Mouse (Mus musculus): ENCODE results near the gene Zbtb48. TPM values are rescaled to one million over a fixed set of nuclear protein-coding genes. Genes with fewer than 3 reads are reported as not detected.

Gene Zbtb48
- polyA plus RNA-seq (2021; fragmentation: Nextera tagmentation), result 5.4 and 8.7 TPM in 2 replicates
- long read RNA-seq, experiment 1, transcript Zbtb48-201 (11 exons, 2,218 nt), result major isoform, 10 of 15 reads
- long read RNA-seq, experiment 1, partial matches to known transcripts, result 2 of 15 reads
- long read RNA-seq, experiment 1, other reads (novel, unspliced or antisense), result 3 of 15 reads
- long read RNA-seq, experiment 2, transcript Zbtb48-201 (11 exons, 2,218 nt), result major isoform, 31 of 46 reads
- long read RNA-seq, experiment 2, partial matches to known transcripts, result 4 of 46 reads
- long read RNA-seq, experiment 2, other reads (novel, unspliced or antisense), result 10 of 46 reads

GRCm38 (mm10) chr4:152027524-152027923 lies at the start of gene Zbtb48:
Gene Zbtb48, minus strand, starts transcription at chr4:152027671.

DNA sequence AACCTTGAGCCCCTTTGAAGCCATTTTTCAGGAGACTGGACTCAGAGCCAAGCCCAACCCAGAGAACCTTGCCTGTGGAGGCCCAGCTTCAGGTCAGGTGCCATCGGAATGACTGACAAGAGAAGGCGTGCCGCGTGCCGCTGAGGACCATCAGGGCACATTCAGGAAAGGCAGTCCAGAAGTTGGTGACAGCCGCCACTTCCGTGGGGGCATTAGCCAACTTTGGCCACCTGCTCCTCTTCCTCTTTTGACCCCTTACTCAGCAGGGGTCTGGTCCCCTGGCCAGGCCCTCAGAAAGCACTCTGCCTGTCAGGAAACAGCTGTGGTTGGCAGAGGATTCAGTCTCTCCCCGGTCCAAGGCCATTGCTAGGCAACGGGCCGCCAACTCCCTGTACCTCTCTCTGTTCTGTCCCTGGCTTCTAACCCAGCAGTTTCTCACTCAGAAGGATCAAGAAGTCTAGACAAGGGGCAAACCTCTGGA lies 44.7 kb upstream of the Zbtb48 start, which contains the start of gene Plekhg5:
TSS of gene Plekhg5 (plus strand) at position 378 of the 481 bp plus-strand sequence.

GRCm38 (mm10) chr4:152038985-152039830 lies 11.7 kb upstream of the Zbtb48 start, which contains the start of gene Nol9:
Gene Nol9, plus strand, starts transcription at chr4:152039321.

GRCm38 (mm10) chr4:152038225-152038984 lies 10.9 kb upstream of the Zbtb48 start, which contains the start of gene Tas1r1:
Gene Tas1r1, minus strand, starts transcription at chr4:152038568.

DNA sequence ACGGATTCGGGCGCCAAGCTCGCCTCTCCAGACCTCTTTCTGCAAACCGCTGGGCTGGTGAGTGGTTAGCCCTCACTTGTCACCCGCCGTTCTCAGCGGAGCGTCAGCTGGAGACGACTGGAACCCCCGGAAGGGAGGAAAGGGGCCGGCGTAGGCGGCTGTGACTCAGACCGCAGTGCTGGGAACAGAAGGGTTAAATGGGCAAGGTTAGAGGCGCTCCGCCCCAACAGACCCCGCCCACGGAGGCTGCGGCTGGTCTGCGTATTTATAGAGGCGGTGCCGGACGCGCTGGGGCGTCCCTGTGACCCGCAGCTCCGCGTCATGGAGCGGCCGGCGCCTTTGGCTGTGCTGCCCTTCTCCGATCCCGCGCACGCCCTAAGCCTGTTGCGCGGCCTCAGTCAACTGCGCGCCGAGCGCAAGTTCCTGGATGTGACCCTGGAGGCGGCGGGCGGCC lies 18.8 kb downstream of the Zbtb48 start, which contains the start of gene Klhl21:
TSS of gene Klhl21 (plus strand) at position 182 of the 454 bp plus-strand sequence.

GRCm38 (mm10) chr4:151996173-151996950 lies 31.1 kb downstream of the Zbtb48 start, which contains the start of gene Phf13:
Gene Phf13, minus strand, starts transcription at chr4:151996258.

DNA sequence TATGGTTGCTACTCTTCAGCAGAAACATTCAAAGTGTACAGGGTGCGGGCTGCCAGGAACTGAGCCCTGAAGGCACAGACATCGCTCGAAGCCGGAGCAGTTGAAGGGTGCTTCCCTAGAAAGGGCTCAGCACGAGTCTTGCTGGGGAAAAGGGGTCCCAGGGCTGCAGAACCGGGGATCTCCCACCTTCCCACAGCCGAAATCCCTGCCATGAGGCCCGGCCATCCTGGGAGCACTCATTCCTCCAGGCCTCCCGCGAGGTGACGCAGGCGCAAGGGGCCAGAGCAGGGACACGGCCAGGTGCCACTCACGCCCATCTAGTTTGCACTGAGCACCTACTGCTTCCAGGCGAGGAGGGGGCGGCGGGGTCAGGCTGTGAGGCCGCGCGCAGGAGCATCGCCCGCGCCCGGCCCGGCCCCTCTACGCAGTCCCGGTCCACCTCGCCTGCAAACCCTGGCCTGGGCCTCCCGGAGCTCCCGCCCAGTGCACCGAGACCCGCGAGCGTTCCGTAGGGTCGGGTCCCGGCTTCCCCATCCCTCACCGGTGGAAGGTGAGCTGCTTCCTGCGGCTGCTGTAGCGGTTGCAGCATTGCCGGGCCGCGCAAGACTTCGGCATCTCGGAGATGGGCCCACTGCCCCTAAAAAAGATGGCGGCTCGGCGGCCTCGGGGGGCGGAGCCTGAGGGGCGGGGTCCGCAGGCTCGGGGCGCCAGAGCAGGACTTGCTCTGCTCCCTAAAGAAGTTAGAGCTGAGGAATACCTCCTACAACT lies 38.9 kb downstream of the Zbtb48 start, which contains the start of gene Thap3:
TSS of gene Thap3 (minus strand) at position 656 of the 768 bp plus-strand sequence.

Other genes with a start within 250 kb of the Zbtb48 start
- gene Camta1, start 165.8 kb downstream of the Zbtb48 start, polyA plus RNA-seq (2021; fragmentation: Nextera tagmentation), result 135 and 152 TPM in 2 replicates
- 37.8 and 40.3 TPM in 2 replicates for gene Dnajc11, start 94.0 kb downstream of the Zbtb48 start, polyA plus RNA-seq (2021; fragmentation: Nextera tagmentation)
- gene Thap3, start 38.7 kb downstream of the Zbtb48 start, polyA plus RNA-seq (2021; fragmentation: Nextera tagmentation), result 23.8 and 23.9 TPM in 2 replicates
- 6.2 and 6.8 TPM in 2 replicates for gene Phf13, start 31.4 kb downstream of the Zbtb48 start, polyA plus RNA-seq (2021; fragmentation: Nextera tagmentation)
- gene Klhl21, start 18.9 kb downstream of the Zbtb48 start, polyA plus RNA-seq (2021; fragmentation: Nextera tagmentation), result 7.6 and 9.5 TPM in 2 replicates
- gene Tas1r1, start 10.9 kb upstream of the Zbtb48 start, polyA plus RNA-seq (2021; fragmentation: Nextera tagmentation), result 0.14 TPM in 1 of 2 replicates, not detected in the other
- 8.0 and 10.4 TPM in 2 replicates for gene Nol9, start 11.7 kb upstream of the Zbtb48 start, polyA plus RNA-seq (2021; fragmentation: Nextera tagmentation)
- 16.8 and 20.8 TPM in 2 replicates for gene Plekhg5, start 44.8 kb upstream of the Zbtb48 start, polyA plus RNA-seq (2021; fragmentation: Nextera tagmentation)
- 0.19 and 0.25 TPM in 2 replicates for gene Tnfrsf25, start 88.3 kb upstream of the Zbtb48 start, polyA plus RNA-seq (2021; fragmentation: Nextera tagmentation)
- 0.92 and 1.9 TPM in 2 replicates for gene Espn, start 124.7 kb upstream of the Zbtb48 start, polyA plus RNA-seq (2021; fragmentation: Nextera tagmentation)
- gene Hes2, start 131.2 kb upstream of the Zbtb48 start, polyA plus RNA-seq (2021; fragmentation: Nextera tagmentation), result 0.14 TPM in 1 of 2 replicates, not detected in the other
- gene Acot7, start 150.5 kb upstream of the Zbtb48 start, polyA plus RNA-seq (2021; fragmentation: Nextera tagmentation), result 373 and 425 TPM in 2 replicates
- 1.4 and 2.0 TPM in 2 replicates for gene Gpr153, start 246.6 kb upstream of the Zbtb48 start, polyA plus RNA-seq (2021; fragmentation: Nextera tagmentation)